Comparison of ENCODE assay signal across 19 mouse cellular contexts in genomic region chr5:5007489-5008152, GRCm38 (mm10).
A peak's percentile ranks its signal among the peaks of the same experiment; 100 is the strongest.
DNase-seq lines count a peak whose midpoint lies in the region; ATAC-seq and TF ChIP-seq lines count a peak whose summit lies in the region.
"Had no signal": no experiment of that assay in that cellular context is flagged by ENCODE, and none has a peak within 500 bp of the region (broad histone marks: within the 10 kb centered on the region; RNA-seq: fewer than 3 reads in every experiment).

No protein-coding gene starts in this region.

- no peak for TF ChIP-seq POLR2A in limb, embryonic 14.5 days (IDR thresholded peaks at IDR 0.05; ENCODE audit: borderline replicate concordance, extremely low read depth, insufficient read depth, insufficient read length)

- H3K9me3 ChIP-seq in limb, embryonic 14.5 days (ENCODE audit: control insufficient read depth, low read length), result no peaks in the 10 kb centered on the region
- no peaks in the 10 kb centered on the region for H3K9me3 ChIP-seq in limb, embryonic 10.5 days (replicated peaks)
- no peaks in the 10 kb centered on the region for H3K9me3 ChIP-seq in forebrain, postnatal 0 days (ENCODE audit: low read length)
- no peaks in the 10 kb centered on the region for H3K9me3 ChIP-seq in midbrain, embryonic 13.5 days
- H3K9me3 ChIP-seq in kidney, embryonic 15.5 days (replicated peaks), result no peaks in the 10 kb centered on the region
- H3K9me3 ChIP-seq: embryonic facial prominence, embryonic 13.5 days; heart, embryonic 10.5 days had no signal

- no peaks in the 10 kb centered on the region for H3K27me3 ChIP-seq in limb, embryonic 14.5 days (ENCODE audit: control insufficient read depth, insufficient read depth, low read length)
- no peaks in the 10 kb centered on the region for H3K27me3 ChIP-seq in limb, embryonic 10.5 days (ENCODE audit: low read depth, poor library complexity, severe bottlenecking)
- H3K27me3 ChIP-seq in forebrain, postnatal 0 days (ENCODE audit: insufficient read depth, low read length), result no peaks in the 10 kb centered on the region
- H3K27me3 ChIP-seq in midbrain, embryonic 13.5 days, result peaks cover 55% of the 10 kb centered on the region
- H3K27me3 ChIP-seq in kidney, embryonic 15.5 days, result no peaks in the 10 kb centered on the region
- H3K27me3 ChIP-seq: embryonic facial prominence, embryonic 13.5 days had no signal

- H3K4me3 ChIP-seq in limb, embryonic 14.5 days (replicated peaks; ENCODE audit: low read length), result no peak overlapping the region
- no peak overlapping the region for H3K4me3 ChIP-seq in limb, embryonic 10.5 days
- no peak overlapping the region for H3K4me3 ChIP-seq in forebrain, postnatal 0 days (ENCODE audit: low read depth, low read length)
- H3K4me3 ChIP-seq in midbrain, embryonic 13.5 days (replicated peaks), result 0 out of 2 replicates have a peak overlapping the region, but pooled peaks have one; percentile 2
- no peak overlapping the region for H3K4me3 ChIP-seq in kidney, embryonic 15.5 days (replicated peaks)
- H3K4me3 ChIP-seq: embryonic facial prominence, embryonic 13.5 days; heart, embryonic 10.5 days had no signal

- ATAC-seq in limb, embryonic 14.5 days (ENCODE audit: low FRiP score, low read depth), result no peak
- peak; percentile 55 for ATAC-seq in forebrain, postnatal 0 days
- peak; percentile 86 for ATAC-seq in midbrain, embryonic 13.5 days
- no peak for ATAC-seq in kidney, embryonic 15.5 days (replicated peaks; ENCODE audit: low FRiP score)
- ATAC-seq: inflammation-experienced regulatory T-cells, adult 6 months had no signal

- DNase-seq in limb, embryonic 14.5 days (ENCODE audit: low spot score), result peak; percentile 17
- no peak for DNase-seq in limb, embryonic 10.5 days (ENCODE audit: low spot score)
- DNase-seq in forebrain, postnatal 0 days, result no peak
- peak; percentile 17 for DNase-seq in retina, postnatal 1 day
- no peak for DNase-seq in right cerebral cortex, postnatal 14 days
- no peak for DNase-seq in left cerebral cortex, postnatal 25 days (ENCODE audit: low spot score in 2 of 2)
- DNase-seq: adrenal gland, postnatal 10 days; B cell, adult 2 months; cerebellum, adult 18-20 months; gastrocnemius, postnatal 36 days; heart, postnatal 10 days; layer of hippocampus, postnatal 36 days; spleen, adult 18-20 months had no signal

- TF ChIP-seq CTCF in forebrain, postnatal 0 days (IDR thresholded peaks at IDR 0.05; ENCODE audit: low read depth), result no peak

- no peak overlapping the region for H3K27ac ChIP-seq in limb, embryonic 14.5 days (replicated peaks; ENCODE audit: low read depth, low read length)
- no peak overlapping the region for H3K27ac ChIP-seq in limb, embryonic 10.5 days
- H3K27ac ChIP-seq in forebrain, postnatal 0 days (ENCODE audit: low read depth, low read length), result no peak overlapping the region
- H3K27ac ChIP-seq in midbrain, embryonic 13.5 days, result peak overlapping the region; percentile 69
- H3K27ac ChIP-seq in kidney, embryonic 15.5 days, result no peak overlapping the region
- H3K27ac ChIP-seq: embryonic facial prominence, embryonic 13.5 days; heart, embryonic 10.5 days; liver, embryonic 14.5 days had no signal

- intact Hi-C loops in left cerebral cortex, postnatal 25 days (cut with DNase I), result no loop called here

- 0 out of 2 replicates have a peak, but pooled peaks cover 2% of the 10 kb centered on the region for H3K36me3 ChIP-seq in limb, embryonic 14.5 days (ENCODE audit: control insufficient read depth, insufficient read depth, low read length)
- H3K36me3 ChIP-seq in limb, embryonic 10.5 days, result no peaks in the 10 kb centered on the region
- H3K36me3 ChIP-seq in forebrain, postnatal 0 days (ENCODE audit: insufficient read depth), result no peaks in the 10 kb centered on the region
- peaks cover 4% of the 10 kb centered on the region; the same call in 1 of the 2 replicates for H3K36me3 ChIP-seq in midbrain, embryonic 13.5 days
- H3K36me3 ChIP-seq in kidney, embryonic 15.5 days, result no peaks in the 10 kb centered on the region

- WGBS in limb, embryonic 14.5 days, result 74% methylated on average over 15 of the region's 15 CpGs
- WGBS in limb, embryonic 10.5 days, result 89% methylated on average over 15 of the region's 15 CpGs
- 38% methylated on average over 15 of the region's 15 CpGs for WGBS in forebrain, postnatal 0 days
- WGBS in midbrain, embryonic 13.5 days, result 40% methylated on average over 15 of the region's 15 CpGs
- WGBS in kidney, embryonic 15.5 days, result 85% methylated on average over 15 of the region's 15 CpGs

- no peak overlapping the region for H3K4me2 ChIP-seq in limb, embryonic 14.5 days (replicated peaks; ENCODE audit: low read depth, low read length, severe bottlenecking)
- peak overlapping the region; percentile 11; the same call in 1 of the 2 replicates for H3K4me2 ChIP-seq in forebrain, postnatal 0 days (ENCODE audit: low read depth)
- H3K4me2 ChIP-seq in midbrain, embryonic 13.5 days (replicated peaks), result peak overlapping the region; percentile 27
- no peak overlapping the region for H3K4me2 ChIP-seq in kidney, embryonic 15.5 days
- H3K4me2 ChIP-seq: embryonic facial prominence, embryonic 13.5 days had no signal

- no peak overlapping the region for H3K9ac ChIP-seq in limb, embryonic 14.5 days (ENCODE audit: low read depth, low read length, severe bottlenecking)
- no peak overlapping the region for H3K9ac ChIP-seq in forebrain, postnatal 0 days
- H3K9ac ChIP-seq in midbrain, embryonic 13.5 days (replicated peaks), result no peak overlapping the region
- H3K9ac ChIP-seq in kidney, embryonic 15.5 days, result no peak overlapping the region
- H3K9ac ChIP-seq: embryonic facial prominence, embryonic 13.5 days; liver, embryonic 14.5 days had no signal

- H3K4me1 ChIP-seq in limb, embryonic 14.5 days (ENCODE audit: control insufficient read depth, insufficient read depth, low read length), result no peaks in the 10 kb centered on the region
- H3K4me1 ChIP-seq in limb, embryonic 10.5 days, result no peaks in the 10 kb centered on the region
- H3K4me1 ChIP-seq in forebrain, postnatal 0 days (ENCODE audit: insufficient read depth), result no peaks in the 10 kb centered on the region
- peaks cover 22% of the 10 kb centered on the region for H3K4me1 ChIP-seq in midbrain, embryonic 13.5 days (replicated peaks)
- H3K4me1 ChIP-seq in kidney, embryonic 15.5 days, result no peaks in the 10 kb centered on the region
- H3K4me1 ChIP-seq: heart, embryonic 10.5 days had no signal

Comparison
In these comparisons a context has a peak if more than half of its experiments do, and no peak if none do; other contexts are left out.
1. DNase-seq: peak in limb, embryonic 14.5 days (single experiment) and retina, postnatal 1 day (single experiment); none in limb, embryonic 10.5 days (single experiment), forebrain, postnatal 0 days (single experiment), right cerebral cortex, postnatal 14 days (single experiment) and left cerebral cortex, postnatal 25 days (0 of 2).
2. ATAC-seq: peak in forebrain, postnatal 0 days (single experiment) and midbrain, embryonic 13.5 days (single experiment); none in limb, embryonic 14.5 days (single experiment) and kidney, embryonic 15.5 days (single experiment).
3. H3K4me2 ChIP-seq: peak in forebrain, postnatal 0 days (single experiment) and midbrain, embryonic 13.5 days (single experiment); none in limb, embryonic 14.5 days (single experiment) and kidney, embryonic 15.5 days (single experiment).